Mouse (Mus musculus) erythroblast, embryonic 14.5 days (primary cell): Measurements from ENCODE around the gene Fgf12. TPM values are rescaled to one million over a fixed set of nuclear protein-coding genes. Genes with fewer than 3 reads are reported as not detected.

Experiments
- H3K27me3 ChIP-seq: 2 replicates; pipeline ENCODE4 v1.6.1; 2012; ENCODE audit warnings: inconsistent platforms; ENCODE audit not compliant: control insufficient read depth
- H3K36me3 ChIP-seq: 2 replicates; pipeline ENCODE4 v1.6.1; 2012; ENCODE audit warnings: mild to moderate bottlenecking, inconsistent platforms; ENCODE audit not compliant: control insufficient read depth
- H3K4me1 ChIP-seq: 2 replicates; pipeline ENCODE4 v1.6.1; 2012; ENCODE audit warnings: inconsistent platforms; ENCODE audit not compliant: control insufficient read depth
- H3K4me3 ChIP-seq: replicated peaks from 2 replicates; pipeline ENCODE3; 2012; ENCODE audit warnings: moderate library complexity, mild to moderate bottlenecking, inconsistent platforms
- H3K9me3 ChIP-seq: 2 replicates; pipeline ENCODE4 v1.6.1; 2012; ENCODE audit warnings: low read length, inconsistent platforms, mixed read lengths; ENCODE audit not compliant: control insufficient read depth
- GATA1 ChIP-seq: IDR thresholded peaks from 2 replicates; pipeline ENCODE4 v1.6.1; 2012; ENCODE audit warnings: low read length, inconsistent platforms, mixed read lengths
- TAL1 ChIP-seq: IDR thresholded peaks from 3 replicates; pipeline ENCODE4 v1.6.1; 2012; ENCODE audit warnings: low read length, inconsistent platforms, mixed read lengths
- polyA plus RNA-seq: library from polyadenylated mRNA; stranded (reverse); fragments of >175 nt; gene quantifications from 2 replicates; pipeline ENCODE4 v1.2.3, GENCODE M21; 2012

The Fgf12 gene
- polyA plus RNA-seq, 1 experiment: not detected

DNA sequence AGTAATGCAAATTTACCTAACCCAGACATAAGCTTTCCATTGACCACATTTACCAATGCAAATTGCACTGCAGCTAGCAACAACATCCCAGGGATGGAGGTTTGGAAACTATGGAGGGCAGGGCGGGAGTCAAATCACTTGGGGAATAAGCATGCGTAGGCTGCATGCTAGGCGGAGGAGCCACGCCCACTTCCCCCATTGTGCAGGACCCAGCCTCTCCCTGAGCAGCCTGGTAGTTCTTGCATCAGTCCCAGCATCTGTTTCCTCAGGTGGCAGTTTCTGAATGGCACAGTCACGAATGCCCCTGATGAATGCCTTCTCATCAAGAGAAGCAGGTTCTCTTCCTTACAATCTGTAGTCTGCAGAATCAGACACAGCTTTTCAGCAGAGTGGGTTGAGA, 241.5 kb downstream of the Fgf12 start:
- Histone ChIP-seq H3K27me3 (no peaks in the 10 kb centered on the region), H3K4me3 (no peak overlapping the region), H3K4me1 (no peaks in the 10 kb centered on the region), H3K36me3 (no peaks in the 10 kb centered on the region), H3K9me3 (no peaks in the 10 kb centered on the region)
- TF ChIP-seq TAL1 (no peak), GATA1 (no peak)

DNA sequence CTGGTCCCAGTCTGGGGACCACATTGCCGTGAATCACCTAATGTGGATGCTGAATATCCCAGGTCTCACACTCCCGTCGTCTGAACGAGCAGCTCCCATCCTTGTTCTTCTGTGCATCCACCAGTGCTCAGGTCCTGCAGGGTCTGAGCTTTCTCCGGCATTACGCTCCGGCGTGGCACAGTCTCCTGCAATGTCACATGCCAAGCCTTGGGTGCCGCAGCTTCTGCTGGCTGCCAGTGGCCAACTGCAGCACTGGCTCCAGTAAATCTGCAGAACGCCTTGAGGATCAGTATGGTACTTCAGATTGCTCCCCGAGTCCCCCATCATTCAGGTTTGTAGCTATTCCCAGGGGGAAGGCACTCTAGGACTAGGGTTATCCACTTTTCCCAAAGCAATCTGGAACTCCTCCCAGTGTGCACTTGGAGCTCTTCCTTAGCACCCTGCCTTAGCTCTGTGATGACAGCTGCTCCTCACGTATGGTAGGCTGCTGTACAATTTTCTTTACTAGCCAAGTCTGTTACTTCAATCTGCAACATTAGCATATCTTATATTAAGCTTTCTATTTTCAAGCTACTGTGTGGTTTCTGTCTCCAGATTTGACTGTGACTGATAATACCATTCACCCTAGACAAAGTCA, 254.8 kb downstream of the Fgf12 start:
- TF ChIP-seq GATA1: no peak
- no peak for TF ChIP-seq TAL1
- no peak overlapping the region for H3K4me3 ChIP-seq
- H3K27me3 ChIP-seq: no peaks in the 10 kb centered on the region
- H3K9me3 ChIP-seq: no peaks in the 10 kb centered on the region
- no peaks in the 10 kb centered on the region for H3K36me3 ChIP-seq
- H3K4me1 ChIP-seq: no peaks in the 10 kb centered on the region

GRCm38 (mm10) chr16:28491711-28492110, 261.2 kb downstream of the Fgf12 start:
- H3K9me3 ChIP-seq: no peaks in the 10 kb centered on the region
- no peak overlapping the region for H3K4me3 ChIP-seq
- H3K36me3 ChIP-seq: no peaks in the 10 kb centered on the region
- TF ChIP-seq GATA1 (no peak), TAL1 (no peak)
- no peaks in the 10 kb centered on the region for H3K27me3 ChIP-seq
- H3K4me1 ChIP-seq: no peaks in the 10 kb centered on the region

GRCm38 (mm10) chr16:28490515-28490914, 262.4 kb downstream of the Fgf12 start:
- Histone ChIP-seq H3K9me3 (peaks cover 3% of the 10 kb centered on the region; the same call in 1 of the 2 replicates), H3K4me1 (no peaks in the 10 kb centered on the region), H3K36me3 (no peaks in the 10 kb centered on the region), H3K27me3 (no peaks in the 10 kb centered on the region), H3K4me3 (no peak overlapping the region)
- TF ChIP-seq TAL1: no peak
- no peak for TF ChIP-seq GATA1

DNA sequence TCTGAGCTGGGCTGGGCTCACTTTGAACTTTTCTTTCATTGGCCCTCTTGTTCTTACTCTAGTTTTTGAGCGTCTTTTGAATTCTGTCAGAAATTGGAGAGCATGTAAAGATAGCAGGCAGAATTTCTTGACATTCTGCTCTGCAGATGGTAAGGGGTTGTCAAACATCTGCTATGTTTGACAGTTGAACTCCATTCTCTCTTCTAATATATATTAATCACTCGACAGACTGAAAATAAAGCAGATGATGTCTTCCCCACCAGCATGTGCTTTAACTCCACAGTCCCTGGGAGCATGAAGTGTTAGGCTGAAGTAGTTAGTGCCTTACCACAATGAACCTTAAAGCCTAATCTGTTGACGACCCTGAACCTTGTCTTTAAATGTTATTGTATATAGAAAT, 267.9 kb downstream of the Fgf12 start:
- H3K36me3 ChIP-seq: no peaks in the 10 kb centered on the region
- H3K9me3 ChIP-seq: peaks cover 10% of the 10 kb centered on the region; the same call in 1 of the 2 replicates
- H3K4me3 ChIP-seq: no peak overlapping the region
- TF ChIP-seq TAL1 (no peak), GATA1 (no peak)
- no peaks in the 10 kb centered on the region for H3K4me1 ChIP-seq
- H3K27me3 ChIP-seq: no peaks in the 10 kb centered on the region

GRCm38 (mm10) chr16:28479022-28479421, 273.8 kb downstream of the Fgf12 start:
- no peaks in the 10 kb centered on the region for H3K4me1 ChIP-seq
- TF ChIP-seq GATA1 (no peak), TAL1 (no peak)
- peaks cover 13% of the 10 kb centered on the region for H3K9me3 ChIP-seq
- H3K4me3 ChIP-seq: no peak overlapping the region
- no peaks in the 10 kb centered on the region for H3K27me3 ChIP-seq
- no peaks in the 10 kb centered on the region for H3K36me3 ChIP-seq

DNA sequence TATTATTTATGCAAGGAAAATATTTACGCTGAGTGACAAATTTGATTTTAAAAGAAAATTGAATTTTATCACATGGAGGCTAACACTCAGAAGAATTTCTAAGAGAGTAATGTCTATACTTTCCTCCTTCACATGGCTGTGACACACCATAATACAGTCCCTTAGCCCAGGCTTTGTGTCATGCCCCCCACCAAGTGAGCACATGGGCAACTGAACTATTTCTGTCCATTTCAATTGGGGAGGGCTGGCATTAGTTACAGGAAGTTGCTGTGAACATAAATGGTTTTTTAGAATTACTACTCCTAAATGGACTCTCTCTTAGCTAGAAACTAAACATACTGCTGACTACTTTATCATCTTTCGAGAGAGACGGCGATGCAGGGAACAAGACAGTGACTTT, 276.2 kb downstream of the Fgf12 start:
- H3K4me1 ChIP-seq: no peaks in the 10 kb centered on the region
- H3K9me3 ChIP-seq: peaks cover 13% of the 10 kb centered on the region
- no peaks in the 10 kb centered on the region for H3K36me3 ChIP-seq
- no peaks in the 10 kb centered on the region for H3K27me3 ChIP-seq
- no peak for TF ChIP-seq GATA1
- TF ChIP-seq TAL1: no peak
- no peak overlapping the region for H3K4me3 ChIP-seq

GRCm38 (mm10) chr16:28475553-28475952, 277.3 kb downstream of the Fgf12 start:
- no peaks in the 10 kb centered on the region for H3K4me1 ChIP-seq
- TF ChIP-seq GATA1: no peak
- no peak for TF ChIP-seq TAL1
- no peaks in the 10 kb centered on the region for H3K27me3 ChIP-seq
- H3K9me3 ChIP-seq: peaks cover 9% of the 10 kb centered on the region
- H3K36me3 ChIP-seq: no peaks in the 10 kb centered on the region
- H3K4me3 ChIP-seq: no peak overlapping the region

DNA sequence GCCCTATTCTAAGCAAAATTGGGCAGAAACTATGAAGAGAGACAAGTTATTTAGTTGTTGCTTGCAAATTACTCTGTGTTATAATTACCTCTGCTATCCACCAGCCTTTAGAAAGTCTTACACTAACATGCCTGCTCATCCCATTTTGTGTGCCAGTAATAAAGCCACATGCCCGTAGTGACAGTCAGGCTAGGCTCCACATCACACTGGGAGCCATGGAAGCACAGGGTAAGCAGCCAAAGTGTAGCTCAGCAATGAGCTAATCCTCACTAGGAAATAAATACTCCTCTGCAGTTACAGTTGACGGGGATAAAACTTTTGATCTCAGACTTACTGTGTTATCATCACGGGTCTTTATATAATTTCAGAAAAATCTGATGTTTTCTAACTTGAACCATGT, 298.0 kb downstream of the Fgf12 start:
- no peaks in the 10 kb centered on the region for H3K27me3 ChIP-seq
- no peaks in the 10 kb centered on the region for H3K9me3 ChIP-seq
- H3K4me3 ChIP-seq: no peak overlapping the region
- H3K36me3 ChIP-seq: no peaks in the 10 kb centered on the region
- no peaks in the 10 kb centered on the region for H3K4me1 ChIP-seq
- TF ChIP-seq GATA1 (no peak), TAL1 (no peak)

- Histone ChIP-seq H3K9me3 (no peaks in the 10 kb centered on the region), H3K27me3 (peaks cover 48% of the 10 kb centered on the region), H3K4me1 (no peaks in the 10 kb centered on the region), H3K36me3 (no peaks in the 10 kb centered on the region), H3K4me3 (no peak overlapping the region)
- no peak for TF ChIP-seq TAL1
- TF ChIP-seq GATA1: no peak
Observed at GRCm38 (mm10) chr16:28447114-28447455, 305.8 kb downstream of the Fgf12 start.
